Mouse (Mus musculus): ENCODE measurements around the gene Olfr1500. TPM values are rescaled to one million over a fixed set of nuclear protein-coding genes. Genes with fewer than 3 reads are reported as not detected.

The Olfr1500 gene
- polyA plus RNA-seq (2012; rRNA removed; ENCODE audit: low replicate concordance): not detected in 2 replicates

GRCm38 (mm10) chr19:13830388-13830787, at the start of gene Olfr1500:
Olfr1500 (minus strand) TSS chr19:13830488.

GRCm38 (mm10) chr19:13861495-13861894, 31.2 kb upstream of the Olfr1500 start, which contains the start of gene Olfr1502:
Olfr1502 (plus strand) TSS chr19:13861795.

GRCm38 (mm10) chr19:13850592-13850991, 20.3 kb upstream of the Olfr1500 start, which contains the start of gene Olfr1501:
Olfr1501 (minus strand) TSS chr19:13850692.

GRCm38 (mm10) chr19:13819347-13819746, 10.9 kb downstream of the Olfr1500 start, which contains the start of gene Olfr1499:
Olfr1499 (minus strand) TSS chr19:13819447.

GRCm38 (mm10) chr19:13798102-13798501, 32.2 kb downstream of the Olfr1500 start, which contains the start of gene Olfr1497:
Olfr1497 (minus strand) TSS chr19:13798202.

GRCm38 (mm10) chr19:13777578-13777977, 52.7 kb downstream of the Olfr1500 start, which contains the start of gene Olfr1496:
Olfr1496 (plus strand) TSS chr19:13777878.

Other genes starting within 250 kb of the Olfr1500 start
- not detected in 2 replicates for gene Olfr1484, start 247.0 kb downstream of the Olfr1500 start, polyA plus RNA-seq (2012; rRNA removed; ENCODE audit: low replicate concordance)
- not detected in 2 replicates for gene Olfr1487, start 213.1 kb downstream of the Olfr1500 start, polyA plus RNA-seq (2012; rRNA removed; ENCODE audit: low replicate concordance)
- gene Olfr1489, start 198.9 kb downstream of the Olfr1500 start, polyA plus RNA-seq (2012; rRNA removed; ENCODE audit: low replicate concordance): not detected in 2 replicates
- gene Olfr1490, start 179.4 kb downstream of the Olfr1500 start, polyA plus RNA-seq (2012; rRNA removed; ENCODE audit: low replicate concordance): not detected in 2 replicates
- gene Olfr1491, start 133.2 kb downstream of the Olfr1500 start, polyA plus RNA-seq (2012; rRNA removed; ENCODE audit: low replicate concordance): not detected in 2 replicates
- gene Olfr1493-ps1, start 107.2 kb downstream of the Olfr1500 start, polyA plus RNA-seq (2012; rRNA removed; ENCODE audit: low replicate concordance): not detected in 2 replicates
- not detected in 2 replicates for gene Olfr1494, start 90.8 kb downstream of the Olfr1500 start, polyA plus RNA-seq (2012; rRNA removed; ENCODE audit: low replicate concordance)
- gene Olfr1495, start 65.9 kb downstream of the Olfr1500 start, polyA plus RNA-seq (2012; rRNA removed; ENCODE audit: low replicate concordance): not detected in 2 replicates
- gene Olfr1496, start 52.6 kb downstream of the Olfr1500 start, polyA plus RNA-seq (2012; rRNA removed; ENCODE audit: low replicate concordance): not detected in 2 replicates
- not detected in 2 replicates for gene Olfr1497, start 32.3 kb downstream of the Olfr1500 start, polyA plus RNA-seq (2012; rRNA removed; ENCODE audit: low replicate concordance)
- gene Olfr1499, start 11.0 kb downstream of the Olfr1500 start, polyA plus RNA-seq (2012; rRNA removed; ENCODE audit: low replicate concordance): not detected in 2 replicates
- gene Olfr1501, start 20.2 kb upstream of the Olfr1500 start, polyA plus RNA-seq (2012; rRNA removed; ENCODE audit: low replicate concordance): not detected in 2 replicates
- not detected in 2 replicates for gene Olfr1502, start 31.3 kb upstream of the Olfr1500 start, polyA plus RNA-seq (2012; rRNA removed; ENCODE audit: low replicate concordance)
- not detected in 2 replicates for gene Olfr1504, start 67.4 kb upstream of the Olfr1500 start, polyA plus RNA-seq (2012; rRNA removed; ENCODE audit: low replicate concordance)
- gene Olfr1505, start 83.0 kb upstream of the Olfr1500 start, polyA plus RNA-seq (2012; rRNA removed; ENCODE audit: low replicate concordance): not detected in 2 replicates

Data from subcutaneous adipose tissue, adult 2 months (tissue).